Mouse (Mus musculus) limb, embryonic 13.5 days (tissue): ENCODE measurements around the gene Irf1. TPM values are rescaled to one million over a fixed set of nuclear protein-coding genes. Genes with fewer than 3 reads are reported as not detected.

ENCODE experiments used
- ATAC-seq: fragments of 200-750 bp; cut with Nextera tagmentation; 2 replicates; pipeline ENCODE4 v1.8.0; 2017; ENCODE audit warnings: low read depth, moderate number of reproducible peaks, moderate TSS enrichment; ENCODE audit not compliant: low FRiP score
- H3K27ac ChIP-seq: fragments of 300-500 bp; sonication (generic); 2 replicates; pipeline ENCODE4 v1.5.1; 2015; ENCODE audit warnings: inconsistent platforms, mild to moderate bottlenecking, moderate library complexity
- H3K27me3 ChIP-seq: fragments of 300-500 bp; sonication (generic); 2 replicates; pipeline ENCODE4 v1.6.1; 2015; ENCODE audit warnings: mild to moderate bottlenecking, inconsistent platforms
- H3K36me3 ChIP-seq: fragments of 300-500 bp; sonication (generic); 2 replicates; pipeline ENCODE4 v1.6.1; 2015; ENCODE audit warnings: inconsistent platforms, mild to moderate bottlenecking, moderate library complexity
- H3K4me1 ChIP-seq: fragments of 300-500 bp; sonication (generic); 2 replicates; pipeline ENCODE4 v1.6.1; 2015; ENCODE audit warnings: inconsistent platforms
- H3K4me2 ChIP-seq: fragments of 300-500 bp; sonication (generic); replicated peaks from 2 replicates; pipeline ENCODE4 v1.6.1; 2015; ENCODE audit warnings: inconsistent platforms, mild to moderate bottlenecking, moderate library complexity
- H3K4me3 ChIP-seq: fragments of 300-500 bp; sonication (generic); 2 replicates; pipeline ENCODE4 v1.5.1; 2015; ENCODE audit warnings: moderate library complexity, mild to moderate bottlenecking, inconsistent platforms
- H3K9ac ChIP-seq: fragments of 300-500 bp; sonication (generic); 2 replicates; pipeline ENCODE4 v1.6.1; 2015; ENCODE audit warnings: mild to moderate bottlenecking, inconsistent platforms
- H3K9me3 ChIP-seq: fragments of 300-500 bp; sonication (generic); 2 replicates; pipeline ENCODE4 v1.6.1; 2016; ENCODE audit warnings: inconsistent platforms
- WGBS: fragments of 180-500 bp; shearing (Covaris S2); methylation state at CpG from one replicate; pipeline ENCODE4 v1.1.7; 2015; 5-methylcytosine and 5-hydroxymethylcytosine counted together
- polyA plus RNA-seq: library from polyadenylated mRNA; unstranded; fragments of >200 nt; fragmentation: Nextera tagmentation; extraction: Ambion mirVana; gene quantifications from 2 replicates; pipeline ENCODE4 v1.2.1, GENCODE M21; 2015

The Irf1 gene
- 9.7 and 10.1 TPM in 2 replicates for polyA plus RNA-seq

DNA sequence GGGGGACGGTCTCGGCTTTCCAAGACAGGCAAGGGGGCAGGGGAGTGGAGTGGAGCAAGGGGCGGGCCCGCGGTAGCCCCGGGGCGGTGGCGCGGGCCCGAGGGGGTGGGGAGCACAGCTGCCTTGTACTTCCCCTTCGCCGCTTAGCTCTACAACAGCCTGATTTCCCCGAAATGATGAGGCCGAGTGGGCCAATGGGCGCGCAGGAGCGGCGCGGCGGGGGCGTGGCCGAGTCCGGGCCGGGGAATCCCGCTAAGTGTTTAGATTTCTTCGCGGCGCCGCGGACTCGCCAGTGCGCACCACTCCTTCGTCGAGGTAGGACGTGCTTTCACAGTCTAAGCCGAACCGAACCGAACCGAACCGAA is at the start of gene Irf1:
TSS of gene Irf1 (plus strand) at position 255 of the 365 bp plus-strand sequence.
- H3K9me3 ChIP-seq, result no peaks in the 10 kb centered on the region
- H3K4me3 ChIP-seq, result peak within 1 kb of the TSS; percentile 79
- H3K36me3 ChIP-seq, result peaks cover 14% of the 10 kb centered on the region
- H3K4me1 ChIP-seq, result peaks cover 17% of the 10 kb centered on the region
- under 1% methylated on average over 40 of the region's 40 CpGs for WGBS
- peak within 1 kb of the TSS; percentile 77 for H3K4me2 ChIP-seq
- peak within 1 kb of the TSS; percentile 78 for H3K9ac ChIP-seq
- peak; percentile 94 for ATAC-seq
- peaks cover 10% of the 10 kb centered on the region for H3K27me3 ChIP-seq
- H3K27ac ChIP-seq, result peak within 1 kb of the TSS; percentile 77; the same call in 1 of the 2 replicates

DNA sequence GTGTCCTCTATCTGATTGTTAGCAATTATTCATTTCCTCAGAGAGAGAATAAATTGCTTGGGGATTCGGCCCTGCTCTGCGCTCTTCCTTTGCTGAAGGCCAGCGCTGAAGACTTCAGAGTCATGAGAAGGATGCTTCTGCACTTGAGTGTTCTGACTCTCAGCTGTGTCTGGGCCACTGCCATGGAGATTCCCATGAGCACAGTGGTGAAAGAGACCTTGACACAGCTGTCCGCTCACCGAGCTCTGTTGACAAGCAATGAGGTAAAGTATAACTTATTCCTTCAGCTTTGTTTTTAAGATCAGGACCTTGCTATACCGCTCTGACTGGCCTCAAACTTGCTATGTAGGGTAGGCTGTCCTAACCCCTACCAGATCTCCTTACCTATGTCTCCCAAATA is 49.1 kb upstream of the Irf1 start, which contains the start of gene Il5:
TSS of gene Il5 (plus strand) at position 80 of the 400 bp plus-strand sequence.
- Histone ChIP-seq H3K4me3 (no peak within 1 kb of the TSS), H3K9ac (no peak within 1 kb of the TSS), H3K4me1 (no peaks in the 10 kb centered on the region), H3K27me3 (no peaks in the 10 kb centered on the region), H3K9me3 (no peaks in the 10 kb centered on the region), H3K36me3 (no peaks in the 10 kb centered on the region), H3K4me2 (no peak within 1 kb of the TSS), H3K27ac (no peak within 1 kb of the TSS)
- ATAC-seq, result no peak
- WGBS, result 85% methylated on average over 6 of the region's 6 CpGs

DNA sequence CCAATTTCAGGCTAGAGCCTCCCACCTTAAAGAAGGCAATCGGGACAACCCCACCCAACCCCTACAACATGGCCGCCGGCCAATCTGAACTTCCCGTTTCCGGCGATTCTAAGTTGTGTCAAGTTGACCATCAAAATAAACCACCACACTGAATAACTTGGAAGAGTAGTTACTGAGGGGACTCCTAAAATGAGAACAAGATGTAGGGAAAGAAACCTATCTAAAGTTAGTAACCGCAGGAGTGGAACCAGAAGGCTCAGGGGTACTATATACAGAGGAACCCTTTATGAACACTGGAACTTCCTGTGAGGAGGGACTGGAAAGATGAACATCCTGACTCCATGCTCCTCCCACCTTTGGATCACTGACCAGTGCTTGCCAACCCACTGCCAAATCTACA is 38.4 kb upstream of the Irf1 start:
- no peak overlapping the region for H3K4me2 ChIP-seq
- no peaks in the 10 kb centered on the region for H3K36me3 ChIP-seq
- ATAC-seq, result no peak
- no peaks in the 10 kb centered on the region for H3K9me3 ChIP-seq
- H3K4me3 ChIP-seq, result no peak overlapping the region
- WGBS, result 93% methylated on average over 7 of the region's 7 CpGs
- H3K27ac ChIP-seq, result no peak overlapping the region
- H3K4me1 ChIP-seq, result no peaks in the 10 kb centered on the region
- no peaks in the 10 kb centered on the region for H3K27me3 ChIP-seq
- H3K9ac ChIP-seq, result no peak overlapping the region

DNA sequence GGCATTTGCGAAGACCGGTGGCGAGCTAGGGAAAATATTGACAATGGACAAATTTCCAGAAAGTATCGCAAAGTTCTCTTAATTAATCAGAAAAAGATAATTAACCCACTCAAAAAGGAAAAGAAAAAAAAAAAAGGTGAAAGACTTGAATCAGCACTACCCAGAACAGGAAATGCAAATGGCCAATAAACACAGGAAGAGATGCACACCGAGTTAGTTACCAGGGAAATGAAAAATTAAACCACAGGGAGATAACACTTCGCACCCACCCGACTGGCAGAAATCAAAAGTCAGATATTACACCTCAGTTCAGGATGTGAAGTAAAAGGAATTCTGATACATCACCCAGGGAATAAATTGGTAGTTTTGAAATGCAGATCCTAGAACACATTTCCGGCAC is 37.6 kb upstream of the Irf1 start:
- no peak overlapping the region for H3K27ac ChIP-seq
- no peaks in the 10 kb centered on the region for H3K4me1 ChIP-seq
- no peak overlapping the region for H3K4me2 ChIP-seq
- 91% methylated on average over 8 of the region's 8 CpGs for WGBS
- no peaks in the 10 kb centered on the region for H3K36me3 ChIP-seq
- H3K27me3 ChIP-seq, result no peaks in the 10 kb centered on the region
- no peak for ATAC-seq
- H3K4me3 ChIP-seq, result no peak overlapping the region
- H3K9ac ChIP-seq, result no peak overlapping the region
- no peaks in the 10 kb centered on the region for H3K9me3 ChIP-seq

DNA sequence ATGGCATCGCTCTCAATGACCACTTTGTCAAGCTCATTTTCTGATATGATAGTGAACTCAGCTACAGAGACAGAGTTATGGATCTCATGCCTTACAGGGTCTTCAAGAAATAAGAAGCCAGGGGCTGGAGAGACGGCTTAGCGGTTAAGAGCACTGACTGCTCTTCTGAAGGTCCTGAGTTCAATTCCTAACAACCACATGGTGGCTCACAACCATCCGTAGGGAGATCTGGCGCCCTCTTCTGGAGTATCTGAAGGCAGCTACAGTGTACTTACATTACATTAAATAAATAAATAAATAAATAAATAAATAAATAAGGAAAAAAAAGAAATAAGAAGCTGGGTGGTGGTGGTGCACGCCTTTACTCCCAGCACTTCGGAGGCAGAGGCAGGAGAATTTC is 36.0 kb upstream of the Irf1 start:
- no peak overlapping the region for H3K4me2 ChIP-seq
- 85% methylated on average over 7 of the region's 7 CpGs for WGBS
- H3K27me3 ChIP-seq, result no peaks in the 10 kb centered on the region
- H3K4me3 ChIP-seq, result no peak overlapping the region
- no peaks in the 10 kb centered on the region for H3K9me3 ChIP-seq
- H3K27ac ChIP-seq, result no peak overlapping the region
- no peak overlapping the region for H3K9ac ChIP-seq
- H3K36me3 ChIP-seq, result no peaks in the 10 kb centered on the region
- H3K4me1 ChIP-seq, result no peaks in the 10 kb centered on the region
- ATAC-seq, result no peak

DNA sequence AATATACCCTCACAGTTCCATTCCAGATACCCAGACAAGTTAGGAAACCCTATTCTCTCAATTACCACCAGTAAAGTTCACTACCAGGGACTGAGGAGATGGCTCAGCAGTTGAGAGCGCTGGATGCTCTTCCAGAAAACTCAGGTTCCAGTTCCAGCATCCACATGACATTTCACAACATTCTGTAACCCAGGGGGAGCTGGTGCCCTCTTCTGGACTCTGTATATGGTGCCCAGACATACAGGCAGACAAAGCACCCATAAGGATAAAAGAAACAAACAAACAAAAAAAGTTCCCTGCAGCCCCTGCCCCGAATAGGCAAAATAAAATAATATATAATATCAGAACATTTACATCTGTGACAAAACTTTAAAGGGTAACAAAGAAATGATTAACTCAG is 35.4 kb upstream of the Irf1 start:
- Histone ChIP-seq H3K9me3 (no peaks in the 10 kb centered on the region), H3K9ac (no peak overlapping the region), H3K4me3 (no peak overlapping the region), H3K27ac (no peak overlapping the region), H3K4me1 (no peaks in the 10 kb centered on the region), H3K36me3 (no peaks in the 10 kb centered on the region), H3K27me3 (no peaks in the 10 kb centered on the region), H3K4me2 (no peak overlapping the region)
- ATAC-seq, result no peak
- 73% methylated on average over 2 of the region's 2 CpGs for WGBS

DNA sequence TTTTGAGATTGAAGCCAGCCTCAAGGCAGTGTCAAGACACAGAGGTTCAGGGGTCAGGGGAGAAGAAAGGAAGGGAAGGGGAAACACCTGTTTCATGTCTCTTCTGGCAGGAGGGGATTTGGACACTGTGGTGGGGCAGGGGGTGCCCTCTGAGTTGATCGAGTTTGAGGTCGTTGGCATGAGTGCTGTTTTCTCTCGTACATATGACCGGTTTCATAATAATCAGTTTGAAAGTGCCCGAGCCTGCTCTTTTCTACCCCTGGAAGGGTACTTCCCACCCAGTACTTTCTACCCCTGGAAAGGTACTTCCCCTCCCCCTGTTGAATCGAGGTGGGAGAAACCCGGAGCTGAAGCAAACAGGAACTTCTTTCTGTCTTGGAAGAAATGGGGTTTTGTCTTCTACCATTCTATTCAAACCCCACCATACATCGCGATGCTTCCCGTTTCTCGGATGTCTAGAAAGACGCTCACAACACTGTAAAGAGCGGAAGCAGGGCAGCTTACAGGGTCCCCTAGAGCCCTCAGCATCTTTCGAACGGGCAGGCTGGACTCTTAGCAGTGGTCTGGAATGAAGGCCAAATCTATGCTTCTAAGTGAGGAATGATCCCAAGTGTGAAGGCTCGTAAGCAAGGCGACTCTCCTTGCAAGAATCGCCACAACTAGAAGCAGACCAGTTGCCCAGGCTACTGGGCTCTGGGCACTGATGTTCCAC is 34.7 kb upstream of the Irf1 start:
- Histone ChIP-seq H3K27me3 (no peaks in the 10 kb centered on the region), H3K36me3 (no peaks in the 10 kb centered on the region), H3K9me3 (no peaks in the 10 kb centered on the region), H3K4me3 (no peak overlapping the region), H3K9ac (no peak overlapping the region), H3K4me2 (0 out of 2 replicates have a peak overlapping the region, but pooled peaks have one; percentile 52), H3K4me1 (no peaks in the 10 kb centered on the region), H3K27ac (no peak overlapping the region)
- 71% methylated on average over 18 of the region's 18 CpGs for WGBS
- no peak for ATAC-seq

DNA sequence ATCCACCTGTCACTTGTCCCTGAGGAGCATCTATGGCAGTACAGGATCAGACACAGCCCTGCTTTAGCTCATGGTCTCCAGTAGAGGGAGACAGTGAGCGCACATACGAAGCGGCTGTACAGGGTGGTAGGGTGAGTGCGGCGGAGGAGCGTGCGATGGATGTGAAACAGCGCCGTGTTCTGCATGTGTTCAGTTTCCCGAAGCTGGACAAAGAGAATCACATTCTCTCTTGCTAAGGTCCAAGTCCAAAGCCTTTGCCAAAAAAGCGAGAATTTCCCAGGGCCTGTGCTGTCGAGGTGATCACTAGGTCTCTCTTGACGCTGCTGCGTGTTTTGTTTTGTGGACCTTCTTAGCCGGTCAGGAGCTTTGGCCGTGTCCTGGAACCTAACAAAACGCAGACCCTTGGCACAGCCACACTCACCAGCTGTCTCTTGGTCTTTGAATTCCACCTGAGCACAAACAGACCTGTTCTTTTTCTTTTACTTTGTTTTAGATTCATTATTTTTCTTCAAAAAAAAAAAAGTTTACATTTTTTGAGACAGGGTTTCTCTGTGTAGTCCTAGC is 34.0 kb upstream of the Irf1 start:
- Histone ChIP-seq H3K27me3 (no peaks in the 10 kb centered on the region), H3K4me3 (peak overlapping the region; percentile 20; the same call in 1 of the 2 replicates), H3K36me3 (no peaks in the 10 kb centered on the region), H3K4me2 (peak overlapping the region; percentile 52), H3K4me1 (no peaks in the 10 kb centered on the region), H3K9me3 (no peaks in the 10 kb centered on the region), H3K9ac (no peak overlapping the region), H3K27ac (no peak overlapping the region)
- ATAC-seq, result peak; percentile 69; the same call in 1 of the 2 replicates
- WGBS, result 26% methylated on average over 17 of the region's 17 CpGs

DNA sequence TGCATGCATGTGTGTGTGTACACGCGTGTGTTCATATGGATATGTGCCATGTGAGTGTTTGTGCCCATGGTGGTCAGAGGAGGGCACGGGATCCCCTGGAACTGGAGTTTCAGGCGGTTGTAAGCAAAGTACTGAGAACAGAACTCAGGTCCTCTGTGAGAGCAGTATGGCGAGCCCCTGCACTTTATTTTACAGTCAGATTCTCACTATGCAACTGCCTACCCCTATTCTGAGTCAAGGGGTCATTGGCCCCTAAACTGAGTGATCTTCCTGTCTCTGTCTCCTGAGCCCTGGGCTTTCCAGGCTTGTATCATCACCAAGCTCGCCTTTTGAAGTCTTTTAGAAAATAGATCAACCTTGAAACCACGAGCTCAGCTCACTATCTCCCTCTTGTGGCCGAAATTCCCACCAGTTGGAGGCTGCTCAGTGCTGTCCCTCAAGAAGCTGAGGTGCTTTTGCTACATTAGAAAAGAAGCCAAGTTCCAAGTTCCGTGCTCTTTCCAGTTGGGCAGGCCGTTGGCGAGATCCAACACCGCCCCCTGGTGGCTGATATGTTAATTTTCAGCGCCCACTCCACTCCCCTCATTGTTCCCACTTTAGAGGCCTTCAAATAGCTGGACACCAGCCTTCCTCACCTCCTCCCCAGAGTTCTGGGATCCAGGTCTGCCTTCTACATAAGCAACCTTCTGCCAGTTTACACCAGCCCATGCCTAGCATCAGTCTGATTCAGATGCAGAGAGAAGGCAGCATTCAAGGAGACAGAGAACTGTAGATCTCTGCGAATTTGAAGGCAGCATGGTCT is 32.8 kb upstream of the Irf1 start:
- Histone ChIP-seq H3K27ac (no peak overlapping the region), H3K9me3 (no peaks in the 10 kb centered on the region), H3K9ac (no peak overlapping the region), H3K4me2 (no peak overlapping the region), H3K4me1 (no peaks in the 10 kb centered on the region), H3K27me3 (no peaks in the 10 kb centered on the region), H3K4me3 (no peak overlapping the region), H3K36me3 (no peaks in the 10 kb centered on the region)
- peak; percentile 76 for ATAC-seq
- 52% methylated on average over 14 of the region's 14 CpGs for WGBS

DNA sequence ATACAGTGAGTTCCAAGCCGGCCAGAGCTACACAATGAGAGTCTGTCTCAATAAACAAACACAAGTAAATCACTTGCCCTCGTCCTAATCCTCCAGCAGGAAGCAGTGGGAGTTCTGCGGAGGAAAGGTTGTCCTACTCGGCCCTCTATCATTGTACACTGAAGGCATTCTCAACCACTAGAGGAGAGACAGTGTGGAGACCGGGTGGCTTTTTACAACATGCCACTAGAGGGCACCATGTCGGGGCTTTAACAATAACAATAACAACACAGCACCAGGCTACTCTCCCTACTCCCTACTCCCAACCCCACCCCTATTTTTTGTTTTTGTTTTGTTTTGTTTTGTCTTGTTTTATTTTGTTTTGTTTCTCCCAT is 32.3 kb upstream of the Irf1 start:
- H3K36me3 ChIP-seq, result no peaks in the 10 kb centered on the region
- H3K4me1 ChIP-seq, result no peaks in the 10 kb centered on the region
- 47% methylated on average over 6 of the region's 6 CpGs for WGBS
- H3K4me2 ChIP-seq, result no peak overlapping the region
- H3K4me3 ChIP-seq, result no peak overlapping the region
- ATAC-seq, result 0 out of 2 replicates have a peak, but pooled peaks have one; percentile 11
- no peaks in the 10 kb centered on the region for H3K9me3 ChIP-seq
- H3K9ac ChIP-seq, result no peak overlapping the region
- H3K27me3 ChIP-seq, result no peaks in the 10 kb centered on the region
- H3K27ac ChIP-seq, result no peak overlapping the region

DNA sequence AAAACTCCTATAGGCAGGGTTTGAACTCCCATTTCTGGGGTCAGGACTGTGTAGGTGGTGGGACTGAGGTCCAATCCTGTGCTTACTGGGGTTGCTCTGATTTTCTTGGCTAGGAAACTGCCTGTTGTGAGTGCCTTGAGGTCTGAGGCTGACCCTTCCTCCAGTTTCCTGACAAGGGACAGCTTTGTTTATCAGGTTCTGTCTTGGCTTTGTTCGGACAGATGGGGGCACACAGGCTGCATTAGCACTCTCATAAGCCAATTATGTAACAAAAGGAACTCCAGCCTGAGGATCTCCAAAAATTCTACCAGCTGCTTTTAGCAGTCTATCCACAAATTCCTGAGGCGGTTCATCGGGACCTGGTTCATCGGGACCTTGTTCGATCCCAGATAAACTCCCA is 27.5 kb upstream of the Irf1 start:
- no peak overlapping the region for H3K4me3 ChIP-seq
- no peak for ATAC-seq
- H3K4me1 ChIP-seq, result no peaks in the 10 kb centered on the region
- 38% methylated on average over 5 of the region's 5 CpGs for WGBS
- no peak overlapping the region for H3K27ac ChIP-seq
- no peak overlapping the region for H3K9ac ChIP-seq
- no peak overlapping the region for H3K4me2 ChIP-seq
- H3K36me3 ChIP-seq, result no peaks in the 10 kb centered on the region
- H3K9me3 ChIP-seq, result no peaks in the 10 kb centered on the region
- no peaks in the 10 kb centered on the region for H3K27me3 ChIP-seq

DNA sequence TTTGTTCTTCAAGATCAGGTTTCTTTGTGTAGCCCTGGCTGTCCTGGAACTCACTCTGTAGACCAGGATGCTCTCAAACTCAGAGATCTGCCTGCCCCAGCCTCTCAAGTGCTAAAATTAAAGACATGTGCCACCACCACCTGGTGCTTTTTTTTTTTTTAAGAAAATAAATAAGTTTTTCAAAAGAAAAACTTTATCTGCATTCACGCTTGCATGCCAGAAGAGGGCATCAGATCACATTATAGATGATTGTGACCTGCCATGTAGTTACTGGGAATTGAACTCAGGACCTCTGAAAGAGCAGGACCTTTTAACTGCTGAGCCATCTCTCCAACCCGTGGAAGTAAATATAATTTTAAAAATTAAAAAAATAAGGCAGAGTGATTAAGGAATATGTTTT is 24.6 kb upstream of the Irf1 start:
- no peak overlapping the region for H3K27ac ChIP-seq
- H3K4me1 ChIP-seq, result no peaks in the 10 kb centered on the region
- ATAC-seq, result no peak
- H3K9me3 ChIP-seq, result no peaks in the 10 kb centered on the region
- no peak overlapping the region for H3K9ac ChIP-seq
- H3K4me3 ChIP-seq, result no peak overlapping the region
- WGBS, result 92% methylated on average over 2 of the region's 2 CpGs
- no peaks in the 10 kb centered on the region for H3K27me3 ChIP-seq
- no peaks in the 10 kb centered on the region for H3K36me3 ChIP-seq
- no peak overlapping the region for H3K4me2 ChIP-seq
